Mouse (Mus musculus): ENCODE measurements around the gene Zic5. TPM values are rescaled to one million over a fixed set of nuclear protein-coding genes. Genes with fewer than 3 reads are reported as not detected.

Gene Zic5
- polyA plus RNA-seq, 1 experiment from 2014 or later: not detected

- ATAC-seq (replicated peaks; ENCODE audit: extremely low read depth, insufficient read depth, low FRiP score): no peak
- Histone ChIP-seq H3K9ac (ENCODE audit: low read length) (no peak overlapping the region), H3K36me3 (ENCODE audit: control insufficient read depth, insufficient read depth) (no peaks in the 10 kb centered on the region), H3K4me2 (ENCODE audit: low read depth, low read length) (no peak overlapping the region; the same call in 1 of the 2 replicates), H3K4me3 (ENCODE audit: low read length) (no peak overlapping the region), H3K9me3 (replicated peaks; ENCODE audit: control insufficient read depth, low read length) (no peaks in the 10 kb centered on the region), H3K4me1 (ENCODE audit: control insufficient read depth, insufficient read depth, low read length) (0 out of 2 replicates have a peak, but pooled peaks cover 9% of the 10 kb centered on the region), H3K27me3 (ENCODE audit: control insufficient read depth, insufficient read depth, low read length) (peaks cover 78% of the 10 kb centered on the region), H3K27ac (ENCODE audit: low read length) (no peak overlapping the region)
- 61% methylated on average over 13 of the region's 13 CpGs for WGBS
Observed at GRCm38 (mm10) chr14:122452701-122453387, 12.6 kb downstream of the Zic5 start.

- no peaks in the 10 kb centered on the region for H3K9me3 ChIP-seq (replicated peaks; ENCODE audit: control insufficient read depth, low read length)
- 0 out of 2 replicates have a peak, but pooled peaks cover 9% of the 10 kb centered on the region for H3K4me1 ChIP-seq (ENCODE audit: control insufficient read depth, insufficient read depth, low read length)
- no peaks in the 10 kb centered on the region for H3K36me3 ChIP-seq (ENCODE audit: control insufficient read depth, insufficient read depth)
- no peak for ATAC-seq (replicated peaks; ENCODE audit: extremely low read depth, insufficient read depth, low FRiP score)
- no peak overlapping the region for H3K4me3 ChIP-seq (ENCODE audit: low read length)
- no peak overlapping the region for H3K4me2 ChIP-seq (ENCODE audit: low read depth, low read length)
- no peak overlapping the region for H3K9ac ChIP-seq (ENCODE audit: low read length)
- no peak overlapping the region for H3K27ac ChIP-seq (ENCODE audit: low read length)
- 72% methylated on average over 5 of the region's 5 CpGs for WGBS
- peaks cover 78% of the 10 kb centered on the region for H3K27me3 ChIP-seq (ENCODE audit: control insufficient read depth, insufficient read depth, low read length)
Observed at GRCm38 (mm10) chr14:122451551-122452145, 13.8 kb downstream of the Zic5 start.

- Histone ChIP-seq H3K27ac (ENCODE audit: low read length) (no peak within 1 kb of the TSS), H3K27me3 (ENCODE audit: control insufficient read depth, insufficient read depth, low read length) (peaks cover 72% of the 10 kb centered on the region), H3K9ac (ENCODE audit: low read length) (peak within 1 kb of the TSS; percentile 18; the same call in 1 of the 2 replicates), H3K4me1 (ENCODE audit: control insufficient read depth, insufficient read depth, low read length) (0 out of 2 replicates have a peak, but pooled peaks cover 9% of the 10 kb centered on the region), H3K9me3 (replicated peaks; ENCODE audit: control insufficient read depth, low read length) (no peaks in the 10 kb centered on the region), H3K4me2 (ENCODE audit: low read depth, low read length) (peak within 1 kb of the TSS; percentile 73), H3K4me3 (ENCODE audit: low read length) (peak within 1 kb of the TSS; percentile 50), H3K36me3 (ENCODE audit: control insufficient read depth, insufficient read depth) (no peaks in the 10 kb centered on the region)
- ATAC-seq (replicated peaks; ENCODE audit: extremely low read depth, insufficient read depth, low FRiP score): 0 out of 2 replicates have a peak, but pooled peaks have one; percentile 49
- under 1% methylated on average over 59 of the region's 59 CpGs for WGBS
Observed at GRCm38 (mm10) chr14:122450496-122451382, 14.7 kb downstream of the Zic5 start, which contains the start of gene Gm5089. TSS of gene Gm5089 (minus strand) at chr14:122451115.

GRCm38 (mm10) chr14:122449601-122450495 lies 15.6 kb downstream of the Zic5 start:
- Histone ChIP-seq H3K27me3 (ENCODE audit: control insufficient read depth, insufficient read depth, low read length) (peaks cover 64% of the 10 kb centered on the region), H3K9ac (ENCODE audit: low read length) (no peak overlapping the region), H3K4me2 (ENCODE audit: low read depth, low read length) (peak overlapping the region; percentile 73), H3K9me3 (replicated peaks; ENCODE audit: control insufficient read depth, low read length) (no peaks in the 10 kb centered on the region), H3K27ac (ENCODE audit: low read length) (no peak overlapping the region), H3K4me3 (ENCODE audit: low read length) (peak overlapping the region; percentile 50), H3K36me3 (ENCODE audit: control insufficient read depth, insufficient read depth) (no peaks in the 10 kb centered on the region), H3K4me1 (ENCODE audit: control insufficient read depth, insufficient read depth, low read length) (0 out of 2 replicates have a peak, but pooled peaks cover 9% of the 10 kb centered on the region)
- ATAC-seq (replicated peaks; ENCODE audit: extremely low read depth, insufficient read depth, low FRiP score): no peak
- WGBS: 5% methylated on average over 29 of the region's 29 CpGs

GRCm38 (mm10) chr14:122436850-122437249 lies 28.6 kb downstream of the Zic5 start:
- Histone ChIP-seq H3K36me3 (ENCODE audit: control insufficient read depth, insufficient read depth) (no peaks in the 10 kb centered on the region), H3K9me3 (replicated peaks; ENCODE audit: control insufficient read depth, low read length) (no peaks in the 10 kb centered on the region), H3K4me1 (ENCODE audit: control insufficient read depth, insufficient read depth, low read length) (no peaks in the 10 kb centered on the region), H3K9ac (ENCODE audit: low read length) (no peak overlapping the region), H3K27ac (ENCODE audit: low read length) (no peak overlapping the region), H3K4me3 (ENCODE audit: low read length) (no peak overlapping the region), H3K27me3 (ENCODE audit: control insufficient read depth, insufficient read depth, low read length) (no peaks in the 10 kb centered on the region; the same call in 1 of the 2 replicates), H3K4me2 (ENCODE audit: low read depth, low read length) (no peak overlapping the region)
- ATAC-seq (replicated peaks; ENCODE audit: extremely low read depth, insufficient read depth, low FRiP score): no peak
- WGBS: 41% methylated on average over 10 of the region's 10 CpGs

- Histone ChIP-seq H3K9ac (ENCODE audit: low read length) (no peak overlapping the region), H3K36me3 (ENCODE audit: control insufficient read depth, insufficient read depth) (no peaks in the 10 kb centered on the region), H3K27ac (ENCODE audit: low read length) (no peak overlapping the region), H3K4me2 (ENCODE audit: low read depth, low read length) (no peak overlapping the region), H3K4me3 (ENCODE audit: low read length) (no peak overlapping the region), H3K4me1 (ENCODE audit: control insufficient read depth, insufficient read depth, low read length) (no peaks in the 10 kb centered on the region), H3K27me3 (ENCODE audit: control insufficient read depth, insufficient read depth, low read length) (no peaks in the 10 kb centered on the region; the same call in 1 of the 2 replicates), H3K9me3 (replicated peaks; ENCODE audit: control insufficient read depth, low read length) (no peaks in the 10 kb centered on the region)
- WGBS: 87% methylated on average over 10 of the region's 10 CpGs
- ATAC-seq (replicated peaks; ENCODE audit: extremely low read depth, insufficient read depth, low FRiP score): no peak
Observed at GRCm38 (mm10) chr14:122434039-122434438, 31.4 kb downstream of the Zic5 start.

GRCm38 (mm10) chr14:122432558-122432957 lies 32.9 kb downstream of the Zic5 start:
- H3K4me2 ChIP-seq (ENCODE audit: low read depth, low read length): no peak overlapping the region
- H3K27ac ChIP-seq (ENCODE audit: low read length): no peak overlapping the region
- no peaks in the 10 kb centered on the region; the same call in 1 of the 2 replicates for H3K27me3 ChIP-seq (ENCODE audit: control insufficient read depth, insufficient read depth, low read length)
- no peaks in the 10 kb centered on the region for H3K36me3 ChIP-seq (ENCODE audit: control insufficient read depth, insufficient read depth)
- ATAC-seq (replicated peaks; ENCODE audit: extremely low read depth, insufficient read depth, low FRiP score): no peak
- 63% methylated on average over 3 of the region's 3 CpGs for WGBS
- no peak overlapping the region for H3K4me3 ChIP-seq (ENCODE audit: low read length)
- no peak overlapping the region for H3K9ac ChIP-seq (ENCODE audit: low read length)
- no peaks in the 10 kb centered on the region for H3K9me3 ChIP-seq (replicated peaks; ENCODE audit: control insufficient read depth, low read length)
- no peaks in the 10 kb centered on the region for H3K4me1 ChIP-seq (ENCODE audit: control insufficient read depth, insufficient read depth, low read length)

GRCm38 (mm10) chr14:122427654-122428053 lies 37.8 kb downstream of the Zic5 start:
- no peaks in the 10 kb centered on the region for H3K4me1 ChIP-seq (ENCODE audit: control insufficient read depth, insufficient read depth, low read length)
- H3K4me2 ChIP-seq (ENCODE audit: low read depth, low read length): no peak overlapping the region
- H3K4me3 ChIP-seq (ENCODE audit: low read length): no peak overlapping the region
- no peak overlapping the region for H3K27ac ChIP-seq (ENCODE audit: low read length)
- no peaks in the 10 kb centered on the region for H3K9me3 ChIP-seq (replicated peaks; ENCODE audit: control insufficient read depth, low read length)
- no peaks in the 10 kb centered on the region for H3K36me3 ChIP-seq (ENCODE audit: control insufficient read depth, insufficient read depth)
- no peaks in the 10 kb centered on the region for H3K27me3 ChIP-seq (ENCODE audit: control insufficient read depth, insufficient read depth, low read length)
- WGBS: 79% methylated on average over 3 of the region's 3 CpGs
- ATAC-seq (replicated peaks; ENCODE audit: extremely low read depth, insufficient read depth, low FRiP score): no peak
- H3K9ac ChIP-seq (ENCODE audit: low read length): no peak overlapping the region
